Mouse (Mus musculus) midbrain, embryonic 14.5 days (tissue): ENCODE measurements at regions not wholly inside any gene's neighbourhood (a gene's known extent, or its start where the extent isn't known, plus 50 kb on each side); places are given as distances from the start of the nearest gene placed in this dataset.

Source experiments
- ATAC-seq: fragments of 200-750 bp; cut with Nextera tagmentation; 2 replicates; pipeline ENCODE4 v1.8.0; 2017; ENCODE audit warnings: moderate number of reproducible peaks, moderate library complexity; ENCODE audit not compliant: low FRiP score, low TSS enrichment
- DNase-seq: peaks from one replicate; pipeline ENCODE4 v3.0.0-alpha.2; 2015
- H3K27ac ChIP-seq: fragments of 300-500 bp; sonication (generic); replicated peaks from 2 replicates; pipeline ENCODE4 v1.5.1; 2014; ENCODE audit warnings: mild to moderate bottlenecking, low read depth, low read length, moderate library complexity
- H3K27me3 ChIP-seq: fragments of 300-500 bp; sonication (generic); 2 replicates; pipeline ENCODE4 v1.6.1; 2014; ENCODE audit warnings: low read length, control low read depth, mixed read lengths; ENCODE audit not compliant: control insufficient read depth, insufficient read depth
- H3K36me3 ChIP-seq: fragments of 300-500 bp; sonication (generic); 2 replicates; pipeline ENCODE4 v1.6.1; 2014; ENCODE audit warnings: low read length, control low read depth; ENCODE audit not compliant: control insufficient read depth, insufficient read depth
- H3K4me1 ChIP-seq: fragments of 300-500 bp; sonication (generic); 2 replicates; pipeline ENCODE4 v1.6.1; 2014; ENCODE audit warnings: mild to moderate bottlenecking, antibody characterized with exemption, low read length, control low read depth; ENCODE audit not compliant: control insufficient read depth, insufficient read depth
- H3K4me2 ChIP-seq: fragments of 300-500 bp; sonication (generic); 2 replicates; pipeline ENCODE4 v1.6.1; 2014; ENCODE audit warnings: mild to moderate bottlenecking, low read length, moderate library complexity
- H3K4me3 ChIP-seq: fragments of 300-500 bp; sonication (generic); replicated peaks from 2 replicates; pipeline ENCODE4 v1.5.1; 2014; ENCODE audit warnings: low read depth, low read length
- H3K9ac ChIP-seq: fragments of 300-500 bp; sonication (generic); replicated peaks from 2 replicates; pipeline ENCODE4 v1.6.1; 2014; ENCODE audit warnings: mild to moderate bottlenecking, low read length, moderate library complexity
- H3K9me3 ChIP-seq: fragments of 300-500 bp; sonication (generic); 2 replicates; pipeline ENCODE4 v1.6.1; 2016; ENCODE audit warnings: low read length, control low read depth, mixed read lengths; ENCODE audit not compliant: control insufficient read depth
- WGBS: fragments of 180-500 bp; shearing (Covaris S2); extraction: QIAGEN DNeasy Blood & Tissue Kit; methylation state at CpG from one replicate; pipeline ENCODE4 v1.1.7; 2014; 5-methylcytosine and 5-hydroxymethylcytosine counted together

GRCm38 (mm10) chr11:38155706-38156105 lies 919.9 kb upstream of the Tenm2 start:
- Histone ChIP-seq H3K27me3 (no peaks in the 10 kb centered on the region), H3K4me2 (no peak overlapping the region), H3K4me3 (no peak overlapping the region), H3K4me1 (no peaks in the 10 kb centered on the region), H3K36me3 (no peaks in the 10 kb centered on the region), H3K9ac (no peak overlapping the region), H3K27ac (no peak overlapping the region), H3K9me3 (no peaks in the 10 kb centered on the region)
- ATAC-seq, result no peak
- 96% methylated on average over 2 of the region's 2 CpGs for WGBS
- DNase-seq, result no peak

- no peak for DNase-seq
- Histone ChIP-seq H3K4me3 (no peak overlapping the region), H3K36me3 (no peaks in the 10 kb centered on the region), H3K9me3 (no peaks in the 10 kb centered on the region), H3K27me3 (no peaks in the 10 kb centered on the region), H3K9ac (no peak overlapping the region), H3K4me2 (no peak overlapping the region), H3K4me1 (no peaks in the 10 kb centered on the region), H3K27ac (no peak overlapping the region)
- no peak for ATAC-seq
- WGBS, result 87% methylated on average over 2 of the region's 2 CpGs
Observed at GRCm38 (mm10) chr11:38143436-38143835, 907.7 kb upstream of the Tenm2 start.

GRCm38 (mm10) chr11:38128851-38129250 lies 893.1 kb upstream of the Tenm2 start:
- DNase-seq (no peak), ATAC-seq (no peak)
- 0 out of 2 replicates have a peak, but pooled peaks cover 6% of the 10 kb centered on the region for H3K4me1 ChIP-seq

GRCm38 (mm10) chr11:38123789-38124330 lies 888.1 kb upstream of the Tenm2 start:
- H3K4me3 ChIP-seq, result no peak overlapping the region
- H3K4me1 ChIP-seq, result 0 out of 2 replicates have a peak, but pooled peaks cover 6% of the 10 kb centered on the region
- no peak overlapping the region for H3K9ac ChIP-seq
- DNase-seq, result no peak
- WGBS, result 75% methylated on average over 2 of the region's 2 CpGs
- H3K4me2 ChIP-seq, result no peak overlapping the region
- no peak for ATAC-seq
- H3K36me3 ChIP-seq, result no peaks in the 10 kb centered on the region
- H3K27me3 ChIP-seq, result no peaks in the 10 kb centered on the region
- H3K9me3 ChIP-seq, result no peaks in the 10 kb centered on the region
- H3K27ac ChIP-seq, result no peak overlapping the region

More at GRCm38 (mm10) chr11:38128851-38129250, 893.1 kb upstream of the Tenm2 start:
- Histone ChIP-seq H3K9me3 (no peaks in the 10 kb centered on the region), H3K27me3 (no peaks in the 10 kb centered on the region), H3K27ac (no peak overlapping the region), H3K36me3 (no peaks in the 10 kb centered on the region), H3K4me2 (no peak overlapping the region), H3K4me3 (no peak overlapping the region), H3K9ac (no peak overlapping the region)

- Histone ChIP-seq H3K4me2 (no peak overlapping the region), H3K27ac (no peak overlapping the region), H3K4me1 (0 out of 2 replicates have a peak, but pooled peaks cover 6% of the 10 kb centered on the region), H3K9me3 (no peaks in the 10 kb centered on the region), H3K4me3 (no peak overlapping the region), H3K9ac (no peak overlapping the region), H3K27me3 (no peaks in the 10 kb centered on the region), H3K36me3 (no peaks in the 10 kb centered on the region)
- ATAC-seq (no peak), DNase-seq (no peak)
- 53% methylated on average over 1 of the region's 1 CpGs for WGBS
Observed at GRCm38 (mm10) chr11:38122474-38122873, 886.7 kb upstream of the Tenm2 start.

GRCm38 (mm10) chr11:38121051-38121616 lies 885.4 kb upstream of the Tenm2 start:
- no peaks in the 10 kb centered on the region for H3K4me1 ChIP-seq
- ATAC-seq (no peak), DNase-seq (no peak)
- H3K36me3 ChIP-seq, result no peaks in the 10 kb centered on the region
- no peak overlapping the region for H3K4me3 ChIP-seq
- H3K9ac ChIP-seq, result no peak overlapping the region
- WGBS, result 27% methylated on average over 8 of the region's 8 CpGs
- no peaks in the 10 kb centered on the region for H3K27me3 ChIP-seq
- H3K4me2 ChIP-seq, result no peak overlapping the region
- no peak overlapping the region for H3K27ac ChIP-seq
- no peaks in the 10 kb centered on the region for H3K9me3 ChIP-seq

GRCm38 (mm10) chr11:38117741-38118140 lies 882.0 kb upstream of the Tenm2 start:
- 68% methylated on average over 5 of the region's 5 CpGs for WGBS
- Histone ChIP-seq H3K9ac (no peak overlapping the region), H3K4me3 (no peak overlapping the region), H3K9me3 (no peaks in the 10 kb centered on the region), H3K36me3 (no peaks in the 10 kb centered on the region), H3K27me3 (no peaks in the 10 kb centered on the region), H3K27ac (no peak overlapping the region), H3K4me1 (no peaks in the 10 kb centered on the region), H3K4me2 (no peak overlapping the region)
- ATAC-seq (no peak), DNase-seq (no peak)

GRCm38 (mm10) chr11:38092202-38092601 lies 856.4 kb upstream of the Tenm2 start:
- Histone ChIP-seq H3K4me2 (no peak overlapping the region), H3K9ac (no peak overlapping the region), H3K4me3 (no peak overlapping the region), H3K27me3 (no peaks in the 10 kb centered on the region), H3K9me3 (no peaks in the 10 kb centered on the region), H3K36me3 (no peaks in the 10 kb centered on the region), H3K27ac (no peak overlapping the region), H3K4me1 (no peaks in the 10 kb centered on the region)
- DNase-seq (no peak), ATAC-seq (no peak)
- 90% methylated on average over 2 of the region's 2 CpGs for WGBS

GRCm38 (mm10) chr11:38075171-38075732 lies 839.5 kb upstream of the Tenm2 start:
- DNase-seq (peak; percentile 30), ATAC-seq (no peak)
- no peaks in the 10 kb centered on the region for H3K4me1 ChIP-seq
- H3K36me3 ChIP-seq, result no peaks in the 10 kb centered on the region
- H3K27me3 ChIP-seq, result no peaks in the 10 kb centered on the region
- no peak overlapping the region for H3K27ac ChIP-seq
- H3K4me3 ChIP-seq, result no peak overlapping the region
- H3K9ac ChIP-seq, result no peak overlapping the region
- 69% methylated on average over 11 of the region's 11 CpGs for WGBS
- H3K9me3 ChIP-seq, result no peaks in the 10 kb centered on the region
- no peak overlapping the region for H3K4me2 ChIP-seq
